Mouse (Mus musculus): Measurements from ENCODE around the gene Aqr.

Aqr gene

DNA sequence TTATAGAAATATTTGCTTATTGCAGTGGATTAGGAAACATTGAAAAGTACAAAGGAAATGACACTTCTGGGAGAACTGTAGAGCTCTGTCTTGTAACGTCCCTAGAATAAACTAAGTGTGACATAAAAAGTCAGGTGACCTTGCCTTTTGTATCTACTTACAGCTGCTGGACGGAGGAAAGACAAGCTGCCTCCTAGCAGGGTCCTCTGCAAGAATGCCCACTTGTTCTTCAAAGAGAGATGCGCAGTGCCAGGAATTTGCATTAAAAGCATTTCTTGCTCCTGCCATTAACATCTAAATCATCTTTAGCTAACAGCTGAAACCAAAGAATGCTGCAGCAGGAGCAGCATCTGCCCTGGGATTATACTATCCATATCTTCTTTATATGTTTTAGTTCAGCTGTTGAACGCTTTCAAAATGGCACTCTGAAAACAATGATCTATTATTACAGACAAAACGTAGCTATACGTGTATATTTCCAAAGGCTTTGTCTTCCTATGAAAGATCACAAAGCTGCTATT, 126.7 kb downstream of the Aqr start:
- no peak for DNase-seq (ENCODE audit: low read depth)

GRCm38 (mm10) chr2:114059608-114060007, 127.2 kb downstream of the Aqr start:
- DNase-seq (ENCODE audit: low read depth): no peak

DNA sequence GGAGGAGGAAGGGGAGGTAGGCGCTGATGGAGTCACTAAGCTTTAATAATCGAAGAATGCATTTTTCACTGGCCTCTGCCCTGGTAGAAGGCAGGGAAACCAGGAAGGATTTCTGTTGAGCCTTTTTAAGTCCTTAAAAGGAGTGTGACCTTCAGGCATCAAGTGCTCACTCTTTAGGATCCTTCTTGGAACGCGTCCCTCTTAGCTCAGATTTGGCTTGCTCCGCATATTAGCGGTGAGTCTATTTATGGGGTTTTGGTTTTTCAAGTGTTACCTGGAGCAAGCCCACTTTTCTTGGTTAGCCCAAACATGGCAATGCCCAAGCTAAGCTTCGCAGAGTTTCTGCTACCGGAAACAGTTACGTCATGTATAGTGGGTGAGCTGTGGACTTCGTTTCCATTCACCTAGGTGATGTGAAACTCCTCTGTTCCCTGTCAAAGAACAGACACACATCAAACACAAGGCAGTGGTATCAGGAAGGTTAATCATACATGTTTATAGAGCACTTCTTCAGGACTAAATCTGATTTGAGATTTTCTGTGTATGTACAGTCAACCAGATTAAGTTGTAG, 128.5 kb downstream of the Aqr start:
- DNase-seq (ENCODE audit: low read depth): no peak

GRCm38 (mm10) chr2:114057303-114057853, 129.4 kb downstream of the Aqr start:
- DNase-seq (ENCODE audit: low read depth): no peak

DNA sequence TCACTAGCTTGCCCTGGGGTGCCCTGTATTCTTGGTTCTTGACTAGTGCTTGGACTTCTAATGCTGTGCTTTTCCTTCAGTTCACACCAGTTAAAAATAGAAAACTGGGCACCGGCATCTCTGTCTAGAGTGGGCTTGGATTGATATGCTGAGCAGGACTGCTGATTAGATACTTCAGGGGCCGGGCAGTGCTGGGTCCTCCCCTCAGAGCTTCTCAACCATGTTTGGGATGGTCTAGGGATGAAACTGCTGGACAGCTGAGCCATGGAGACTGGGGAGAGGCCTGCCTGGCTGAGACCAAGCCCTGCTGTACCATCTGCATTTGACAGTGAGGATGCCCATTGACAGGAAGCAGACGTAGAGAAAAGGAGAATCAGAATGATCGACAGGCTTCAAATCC, 132.7 kb downstream of the Aqr start:
- no peak for DNase-seq (ENCODE audit: low read depth)

GRCm38 (mm10) chr2:114052696-114053598, 133.9 kb downstream of the Aqr start, which contains the start of gene Actc1:
Actc1 (minus strand) TSS chr2:114053548.
- no peak for DNase-seq (ENCODE audit: low read depth)

DNA sequence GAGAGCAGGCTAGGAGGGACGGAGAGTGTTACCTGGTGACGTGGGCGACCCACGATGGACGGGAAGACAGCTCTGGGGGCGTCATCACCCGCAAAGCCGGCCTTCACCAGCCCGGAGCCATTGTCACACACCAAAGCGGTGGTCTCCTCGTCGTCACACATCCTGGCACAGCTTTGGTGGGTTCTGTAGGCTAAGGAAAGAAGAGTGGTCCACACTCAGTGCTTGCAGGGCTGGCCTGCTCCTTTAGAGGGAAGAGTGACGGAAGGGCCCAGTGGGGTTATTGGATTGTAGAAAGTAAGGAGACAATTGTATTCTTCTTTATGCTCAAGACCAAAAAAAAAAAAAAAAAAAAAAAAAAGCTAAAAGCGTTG, 135.0 kb downstream of the Aqr start:
- no peak for DNase-seq (ENCODE audit: low read depth)
